Mouse (Mus musculus): ENCODE data around the gene Olfr1359. TPM values are rescaled to one million over a fixed set of nuclear protein-coding genes. Genes with fewer than 3 reads are reported as not detected.
"Not testable (repeated sequence)": the region's sequence is repeated elsewhere in the genome, so short reads cannot be mapped to it uniquely, and the experiment has no call there.

Gene Olfr1359
- polyA plus RNA-seq, 1 experiment from 2014 or later: not detected

GRCm38 (mm10) chr13:21745006-21745405, 47.1 kb downstream of the Olfr1359 start:
- DNase-seq (ENCODE audit: low spot score): no peak
- Histone ChIP-seq H3K27ac (replicated peaks) (no peak overlapping the region), H3K4me1 (replicated peaks; ENCODE audit: control insufficient read depth, insufficient read depth) (no peaks in the 10 kb centered on the region), H3K9ac (ENCODE audit: low read length) (no peak overlapping the region), H3K27me3 (ENCODE audit: control insufficient read depth, insufficient read depth, low read length) (no peaks in the 10 kb centered on the region), H3K4me2 (replicated peaks; ENCODE audit: low read depth) (no peak overlapping the region), H3K9me3 (ENCODE audit: control insufficient read depth, low read length) (no peaks in the 10 kb centered on the region), H3K36me3 (ENCODE audit: control insufficient read depth, insufficient read depth, low read length) (no peaks in the 10 kb centered on the region), H3K4me3 (ENCODE audit: low read depth, low read length) (no peak overlapping the region)
- ATAC-seq (ENCODE audit: low FRiP score, low TSS enrichment): no peak
- WGBS: 34% methylated on average over 1 of the region's 1 CpGs
- no peak for TF ChIP-seq EP300 (optimal IDR thresholded peaks at IDR 0.05)
- TF ChIP-seq CTCF (IDR thresholded peaks at IDR 0.05; ENCODE audit: low read depth): no peak

GRCm38 (mm10) chr13:21749387-21750158, 51.7 kb downstream of the Olfr1359 start:
- peak overlapping the region; percentile 43 for H3K4me3 ChIP-seq (ENCODE audit: low read depth, low read length)
- TF ChIP-seq EP300 (optimal IDR thresholded peaks at IDR 0.05) (no peak), CTCF (IDR thresholded peaks at IDR 0.05; ENCODE audit: low read depth) (no peak)
- H3K9me3 ChIP-seq (ENCODE audit: control insufficient read depth, low read length): no peaks in the 10 kb centered on the region
- peak overlapping the region; percentile 13; the same call in 1 of the 2 replicates for H3K27ac ChIP-seq (replicated peaks)
- no peaks in the 10 kb centered on the region for H3K27me3 ChIP-seq (ENCODE audit: control insufficient read depth, insufficient read depth, low read length)
- ATAC-seq (ENCODE audit: low FRiP score, low TSS enrichment): no peak
- DNase-seq (ENCODE audit: low spot score): no peak
- WGBS: 4% methylated on average over 5 of the region's 5 CpGs
- H3K9ac ChIP-seq (ENCODE audit: low read length): peak overlapping the region; percentile 54
- peak overlapping the region; percentile 55 for H3K4me2 ChIP-seq (replicated peaks; ENCODE audit: low read depth)
- no peaks in the 10 kb centered on the region for H3K4me1 ChIP-seq (replicated peaks; ENCODE audit: control insufficient read depth, insufficient read depth)
- H3K36me3 ChIP-seq (ENCODE audit: control insufficient read depth, insufficient read depth, low read length): no peaks in the 10 kb centered on the region

- H3K36me3 ChIP-seq (ENCODE audit: control insufficient read depth, insufficient read depth, low read length); H3K9me3 ChIP-seq (ENCODE audit: control insufficient read depth, low read length); H3K27me3 ChIP-seq (ENCODE audit: control insufficient read depth, insufficient read depth, low read length); H3K4me1 ChIP-seq (replicated peaks; ENCODE audit: control insufficient read depth, insufficient read depth): not testable (repeated sequence)
- peak within 1 kb of the TSS; percentile 55 for H3K4me2 ChIP-seq (replicated peaks; ENCODE audit: low read depth)
- DNase-seq (ENCODE audit: low spot score) (peak; percentile 85), ATAC-seq (ENCODE audit: low FRiP score, low TSS enrichment) (peak; percentile 85)
- WGBS: 1% methylated on average over 46 of the region's 56 CpGs
- H3K9ac ChIP-seq (ENCODE audit: low read length): peak within 1 kb of the TSS; percentile 54
- H3K27ac ChIP-seq (replicated peaks): peak within 1 kb of the TSS; percentile 65
- H3K4me3 ChIP-seq (ENCODE audit: low read depth, low read length): peak within 1 kb of the TSS; percentile 43
Observed at GRCm38 (mm10) chr13:21750159-21751017, 52.5 kb downstream of the Olfr1359 start, which contains the start of gene Hist1h4k. Hist1h4k (minus strand) TSS chr13:21750505.

- Histone ChIP-seq H3K4me2 (replicated peaks; ENCODE audit: low read depth) (no peak overlapping the region), H3K9ac (ENCODE audit: low read length) (no peak overlapping the region), H3K36me3 (ENCODE audit: control insufficient read depth, insufficient read depth, low read length) (no peaks in the 10 kb centered on the region), H3K4me3 (ENCODE audit: low read depth, low read length) (no peak overlapping the region), H3K27me3 (ENCODE audit: control insufficient read depth, insufficient read depth, low read length) (no peaks in the 10 kb centered on the region), H3K27ac (replicated peaks) (no peak overlapping the region), H3K4me1 (replicated peaks; ENCODE audit: control insufficient read depth, insufficient read depth) (no peaks in the 10 kb centered on the region), H3K9me3 (ENCODE audit: control insufficient read depth, low read length) (no peaks in the 10 kb centered on the region)
- TF ChIP-seq CTCF (IDR thresholded peaks at IDR 0.05; ENCODE audit: low read depth): no peak
- no peak for TF ChIP-seq EP300 (optimal IDR thresholded peaks at IDR 0.05)
- DNase-seq (ENCODE audit: low spot score) (no peak), ATAC-seq (ENCODE audit: low FRiP score, low TSS enrichment) (no peak)
Observed at GRCm38 (mm10) chr13:21751417-21751816, 53.5 kb downstream of the Olfr1359 start.

- no peaks in the 10 kb centered on the region for H3K27me3 ChIP-seq (ENCODE audit: control insufficient read depth, insufficient read depth, low read length)
- WGBS: 63% methylated on average over 3 of the region's 3 CpGs
- no peak for ATAC-seq (ENCODE audit: low FRiP score, low TSS enrichment)
- no peak overlapping the region for H3K9ac ChIP-seq (ENCODE audit: low read length)
- H3K4me2 ChIP-seq (replicated peaks; ENCODE audit: low read depth): no peak overlapping the region
- H3K4me1 ChIP-seq (replicated peaks; ENCODE audit: control insufficient read depth, insufficient read depth): no peaks in the 10 kb centered on the region
- TF ChIP-seq CTCF (IDR thresholded peaks at IDR 0.05; ENCODE audit: low read depth) (no peak), EP300 (optimal IDR thresholded peaks at IDR 0.05) (no peak)
- no peak overlapping the region for H3K27ac ChIP-seq (replicated peaks)
- DNase-seq (ENCODE audit: low spot score): no peak
- H3K9me3 ChIP-seq (ENCODE audit: control insufficient read depth, low read length): no peaks in the 10 kb centered on the region
- no peaks in the 10 kb centered on the region for H3K36me3 ChIP-seq (ENCODE audit: control insufficient read depth, insufficient read depth, low read length)
- no peak overlapping the region for H3K4me3 ChIP-seq (ENCODE audit: low read depth, low read length)
Observed at GRCm38 (mm10) chr13:21751827-21752226, 53.9 kb downstream of the Olfr1359 start.

DNA sequence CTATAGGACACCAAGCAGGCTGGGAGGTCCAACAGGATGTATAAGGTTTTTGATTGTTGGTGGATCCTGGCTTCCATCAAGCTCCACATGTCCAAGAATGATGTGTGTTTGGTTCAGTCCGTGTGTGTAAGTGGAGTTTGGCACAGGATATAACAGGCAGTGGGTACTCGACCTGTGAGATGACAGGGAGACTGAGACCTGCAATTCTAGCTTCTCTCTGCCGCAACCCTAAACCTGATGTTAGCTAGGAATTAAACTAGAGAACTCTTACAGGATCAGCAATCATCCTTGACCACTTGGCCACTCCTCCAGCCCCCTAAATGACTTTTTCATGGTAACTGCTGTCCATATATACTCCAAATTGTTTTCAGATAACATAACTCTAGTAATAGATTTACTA, 54.4 kb downstream of the Olfr1359 start:
- 25% methylated on average over 3 of the region's 3 CpGs for WGBS
- ATAC-seq (ENCODE audit: low FRiP score, low TSS enrichment) (no peak), DNase-seq (ENCODE audit: low spot score) (no peak)
- H3K9me3 ChIP-seq (ENCODE audit: control insufficient read depth, low read length): no peaks in the 10 kb centered on the region
- no peaks in the 10 kb centered on the region for H3K4me1 ChIP-seq (replicated peaks; ENCODE audit: control insufficient read depth, insufficient read depth)
- TF ChIP-seq EP300 (optimal IDR thresholded peaks at IDR 0.05) (no peak), CTCF (IDR thresholded peaks at IDR 0.05; ENCODE audit: low read depth) (no peak)
- no peaks in the 10 kb centered on the region for H3K27me3 ChIP-seq (ENCODE audit: control insufficient read depth, insufficient read depth, low read length)
- no peak overlapping the region for H3K27ac ChIP-seq (replicated peaks)
- H3K9ac ChIP-seq (ENCODE audit: low read length): 0 out of 2 replicates have a peak overlapping the region, but pooled peaks have one; percentile 8
- H3K36me3 ChIP-seq (ENCODE audit: control insufficient read depth, insufficient read depth, low read length): no peaks in the 10 kb centered on the region
- no peak overlapping the region for H3K4me3 ChIP-seq (ENCODE audit: low read depth, low read length)
- peak overlapping the region; percentile 66 for H3K4me2 ChIP-seq (replicated peaks; ENCODE audit: low read depth)
